Mouse (Mus musculus): ENCODE data around the gene Cd6.

Cd6 gene

DNA sequence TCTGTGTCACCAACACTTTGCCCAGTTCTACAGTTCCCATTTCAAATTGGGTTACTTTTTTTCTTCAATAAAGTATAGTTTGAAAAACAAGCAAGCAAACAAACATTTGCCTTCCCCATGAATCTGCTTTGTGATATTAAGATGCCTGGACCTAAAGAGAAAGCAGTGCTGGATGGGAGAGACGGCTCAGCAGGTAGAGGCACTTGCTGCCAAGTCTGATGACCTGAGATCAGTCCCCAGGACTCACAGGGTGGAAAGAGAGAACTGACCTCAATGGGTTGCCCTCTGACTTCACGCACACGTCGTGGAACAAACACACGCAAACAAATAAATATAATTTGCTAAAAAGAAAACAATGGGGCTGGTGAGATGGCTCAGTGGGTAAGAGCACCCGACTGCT, 28.0 kb downstream of the Cd6 start:
- DNase-seq (ENCODE audit: low spot score) = no peak

DNA sequence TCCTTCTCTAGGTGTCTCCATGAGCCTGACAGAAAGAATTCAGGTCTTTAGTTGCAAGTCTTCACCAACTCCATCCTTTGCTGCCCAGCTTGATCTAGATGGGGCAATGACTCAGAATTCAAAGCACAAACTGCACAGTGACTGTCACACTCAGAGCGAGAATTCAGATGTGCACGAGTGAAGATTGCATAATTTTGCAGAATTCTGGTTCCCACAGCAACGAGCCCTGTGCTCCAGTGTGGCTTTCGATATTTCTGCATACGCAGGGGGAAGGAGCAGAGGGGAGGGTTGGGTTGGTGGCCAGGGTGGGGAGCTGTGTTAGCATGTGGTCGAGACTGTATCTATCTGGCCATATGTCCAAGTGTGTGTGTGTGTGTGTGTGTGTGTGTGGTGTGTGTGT, 28.8 kb downstream of the Cd6 start:
- no peak for DNase-seq (ENCODE audit: low spot score)

DNA sequence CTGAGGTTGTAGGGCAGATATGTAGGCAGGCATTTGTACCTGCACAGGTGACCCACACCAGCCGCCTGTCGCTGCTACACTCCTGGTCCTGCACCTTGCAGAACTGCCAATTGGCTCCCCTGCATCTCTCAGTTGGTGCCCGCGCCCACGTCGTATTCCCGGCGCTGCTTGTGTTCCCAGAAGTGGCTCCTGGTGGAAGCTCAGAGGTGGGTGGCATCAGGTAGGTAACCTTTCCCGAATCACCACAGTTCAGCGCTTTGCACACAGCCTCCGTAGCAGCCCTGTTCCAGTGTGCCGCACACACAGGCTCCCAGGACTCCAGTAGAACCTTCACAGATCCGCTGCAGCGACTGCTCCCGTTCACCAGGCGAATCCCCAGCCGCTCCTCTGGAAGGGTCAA, 30.7 kb downstream of the Cd6 start:
- DNase-seq (ENCODE audit: low spot score) = no peak

DNA sequence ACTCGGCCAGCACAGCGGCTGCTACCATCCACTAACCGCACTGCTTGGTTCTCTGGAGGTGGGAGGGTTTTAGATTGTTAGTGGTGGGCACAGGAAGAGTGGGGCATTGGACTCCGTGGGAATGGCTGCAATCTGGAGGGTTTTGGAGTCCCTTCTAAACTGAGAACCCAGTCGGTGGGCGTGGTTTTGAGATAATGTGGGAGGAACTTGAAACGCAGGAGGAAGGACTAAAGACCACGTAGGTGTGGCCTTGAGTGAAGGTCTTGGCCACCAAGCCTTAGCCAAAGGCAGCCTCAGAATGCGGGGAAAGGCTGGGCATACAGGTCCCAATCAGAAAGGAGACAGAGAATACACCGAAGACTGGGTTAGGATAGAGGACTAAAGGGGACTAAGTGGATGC, 31.3 kb downstream of the Cd6 start:
- DNase-seq (ENCODE audit: low spot score) = no peak

DNA sequence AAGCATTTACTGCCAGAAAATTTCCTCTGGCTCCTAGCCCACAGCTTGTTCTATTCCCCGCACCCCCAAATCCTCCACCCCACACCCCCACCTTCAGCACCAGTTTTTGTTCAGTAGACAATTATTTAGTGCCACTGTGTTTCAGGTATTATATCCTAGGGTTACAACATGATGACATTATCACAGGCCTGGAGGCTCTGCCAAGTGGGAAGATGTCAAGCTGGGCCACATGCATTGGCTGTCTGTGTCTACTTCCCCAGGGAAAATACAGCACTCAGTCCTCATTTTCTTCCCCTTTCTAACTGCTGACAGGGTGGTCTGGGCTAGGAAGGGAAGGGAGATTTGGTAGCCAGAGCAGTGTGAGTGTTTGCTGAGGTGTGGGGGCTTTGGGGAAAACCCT, 34.9 kb downstream of the Cd6 start:
- no peak for DNase-seq (ENCODE audit: low spot score)

DNA sequence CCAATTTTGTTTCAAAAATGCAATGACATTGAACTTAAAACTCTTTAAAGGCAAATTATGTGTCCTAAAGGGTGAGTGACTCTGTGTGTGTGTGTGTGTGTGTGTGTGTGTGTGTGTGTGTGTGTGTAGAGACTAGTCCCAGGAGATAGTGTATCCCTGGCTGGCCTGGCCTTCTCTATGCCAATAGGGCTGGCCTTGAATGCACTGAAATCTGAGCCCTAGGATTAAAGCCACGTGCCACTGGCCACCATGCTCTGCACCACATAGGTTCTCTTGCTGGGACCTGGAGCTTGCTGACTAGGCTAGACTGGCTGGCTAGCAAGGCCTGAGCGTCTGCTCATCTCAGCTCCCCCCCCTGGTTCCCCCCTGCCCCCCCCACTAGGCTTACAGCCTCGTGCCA, 36.8 kb downstream of the Cd6 start:
- no peak for DNase-seq (ENCODE audit: low spot score)

DNA sequence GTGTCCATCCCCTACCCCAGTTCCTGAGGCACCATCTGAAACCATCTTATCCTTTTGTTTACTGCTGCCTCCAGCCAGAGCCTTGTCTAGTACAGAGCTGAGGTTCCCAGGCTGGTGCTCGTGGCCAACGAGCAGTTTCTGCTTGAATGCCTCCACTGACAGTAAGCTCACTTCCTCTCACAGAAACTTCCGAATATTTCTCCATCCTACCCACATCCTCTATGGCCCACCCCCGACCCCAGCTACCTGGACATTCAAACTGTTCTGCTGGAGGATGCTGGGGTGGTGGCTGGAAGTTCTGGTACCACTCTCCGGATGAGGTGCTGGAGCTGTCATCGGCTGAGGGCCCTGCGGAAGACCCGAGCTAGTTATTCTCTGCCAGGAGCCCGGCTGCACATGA, 39.5 kb downstream of the Cd6 start:
- DNase-seq (ENCODE audit: low spot score) = no peak

DNA sequence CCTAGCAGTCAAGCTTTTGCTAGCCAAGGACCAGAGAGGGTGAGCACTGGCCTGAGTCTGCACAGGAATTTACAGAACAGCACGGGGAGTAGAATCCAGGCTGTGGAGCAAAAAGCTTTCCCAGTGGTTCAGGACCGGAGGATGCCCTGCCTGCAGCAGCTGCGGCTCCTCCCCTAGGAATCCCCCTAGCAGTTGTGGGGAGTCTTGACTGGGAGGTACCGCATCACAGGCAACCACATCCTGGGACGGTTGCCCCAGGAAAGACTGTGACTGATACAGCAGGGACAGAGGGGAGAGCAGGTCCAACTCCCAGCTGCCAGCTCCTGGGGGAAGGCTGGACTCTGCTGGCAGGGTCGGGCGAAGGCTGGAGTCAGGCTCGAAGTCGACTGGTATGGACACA, 41.6 kb downstream of the Cd6 start:
- DNase-seq (ENCODE audit: low spot score) = no peak

DNA sequence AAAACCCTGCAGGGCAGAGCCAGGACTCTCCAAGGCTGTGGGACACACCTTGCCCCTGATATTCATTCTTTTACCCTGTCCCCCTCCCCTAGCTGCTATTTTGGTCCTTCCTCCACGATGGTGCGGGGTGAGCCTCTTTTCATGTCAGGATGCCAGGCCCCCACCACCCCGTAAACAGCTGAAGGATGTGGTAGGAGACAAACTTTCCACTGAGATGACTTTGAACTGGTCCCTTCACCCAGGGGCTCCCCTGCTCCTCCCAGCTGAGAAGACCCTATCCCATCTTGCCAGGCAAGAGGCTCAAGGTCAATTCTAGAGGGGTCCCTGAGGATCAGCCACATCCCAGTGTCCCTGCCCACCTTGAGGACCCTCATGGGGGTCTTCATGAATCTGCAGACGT, 42.5 kb downstream of the Cd6 start:
- no peak for DNase-seq (ENCODE audit: low spot score)

DNA sequence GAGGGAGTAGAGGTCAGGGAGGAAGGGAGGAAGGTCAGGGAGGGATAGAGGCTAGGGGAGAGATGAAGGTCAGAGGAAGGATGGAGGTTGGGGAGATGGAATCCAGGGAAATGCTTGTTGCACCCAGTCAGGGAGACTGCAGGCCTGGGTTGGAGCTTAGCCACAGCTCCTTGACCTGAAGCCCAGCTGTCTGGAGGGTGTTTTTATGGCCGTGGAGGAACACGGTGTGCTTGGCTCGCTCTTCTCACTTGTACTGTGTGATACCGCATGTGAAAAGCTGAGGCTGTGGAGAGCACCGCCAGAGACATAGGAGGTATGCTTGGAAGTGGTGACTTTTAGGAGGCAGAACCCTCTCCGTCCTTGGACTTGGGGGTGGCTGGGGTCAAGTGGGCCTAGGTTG, 43.1 kb downstream of the Cd6 start:
- DNase-seq (ENCODE audit: low spot score) = no peak

DNA sequence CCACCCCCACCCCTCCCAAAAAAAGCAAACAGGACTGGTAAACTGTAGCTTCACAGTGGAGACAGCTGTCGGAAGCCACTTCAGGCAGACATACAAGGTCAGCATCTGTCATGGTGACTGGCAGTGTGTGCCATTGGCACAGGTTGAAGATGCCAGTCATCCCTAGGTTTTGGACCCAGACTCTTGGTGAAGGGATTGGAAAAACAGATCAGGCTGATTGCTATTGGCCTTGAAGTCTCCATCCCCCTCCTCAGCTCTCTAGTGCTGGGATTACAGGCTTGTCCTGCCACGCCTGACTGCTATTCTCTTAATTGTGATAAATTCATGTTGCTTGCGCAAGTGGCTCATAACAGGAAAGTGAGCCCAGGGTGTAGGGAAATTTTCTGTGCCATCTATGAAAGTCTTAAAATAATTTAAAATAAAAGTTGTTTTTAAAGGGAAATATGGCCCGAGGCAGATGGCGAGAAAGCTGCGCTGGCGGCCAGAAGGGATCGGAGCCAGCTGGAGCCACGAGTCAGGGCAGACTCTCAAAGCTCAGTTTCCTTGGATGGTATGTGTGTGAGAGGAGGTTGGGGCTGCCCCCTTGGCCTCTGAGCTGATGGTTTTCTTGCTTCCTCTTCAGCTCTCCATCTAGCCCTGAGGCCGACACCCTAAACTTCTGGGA, 44.9 kb downstream of the Cd6 start:
- DNase-seq (ENCODE audit: low spot score) = no peak

DNA sequence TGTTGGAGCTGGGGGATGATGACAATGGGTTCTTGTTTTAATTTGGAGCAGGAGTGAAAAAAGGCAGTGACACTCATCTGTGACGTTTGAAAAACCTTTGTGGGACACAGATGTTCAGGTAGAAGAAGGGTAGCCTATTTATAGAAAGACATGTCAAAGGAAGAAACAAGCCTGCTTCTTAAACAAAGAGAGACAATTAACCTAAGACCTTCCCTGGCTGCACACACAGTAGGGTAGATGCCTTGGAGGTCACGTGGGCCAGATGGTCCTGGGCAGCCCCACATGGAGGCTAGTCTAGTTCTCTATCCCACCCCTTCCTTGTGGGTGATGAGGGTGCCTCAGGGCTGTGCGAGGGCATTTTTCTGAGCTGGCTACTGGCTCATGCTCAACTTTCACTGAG, 45.8 kb downstream of the Cd6 start:
- no peak for DNase-seq (ENCODE audit: low spot score)

DNA sequence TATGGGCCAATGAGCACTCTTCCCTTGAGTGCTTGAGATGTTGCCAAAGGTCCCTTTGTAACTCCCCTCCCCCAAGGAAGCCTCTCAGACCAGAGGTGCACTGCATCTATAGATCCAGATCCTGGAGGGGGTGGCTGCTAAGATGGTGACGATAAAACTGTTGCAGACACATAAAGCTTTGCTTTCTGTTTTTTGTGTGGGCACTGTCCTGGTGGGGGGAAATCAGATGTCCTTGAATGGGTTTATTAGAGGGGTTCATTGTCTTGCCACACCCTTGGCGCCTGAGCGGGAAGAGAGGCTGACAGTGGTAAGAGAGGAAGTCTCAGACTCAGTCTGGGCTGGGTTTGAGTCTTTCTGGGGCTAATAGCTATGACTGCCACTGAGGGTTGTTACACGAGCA, 46.7 kb downstream of the Cd6 start:
- no peak for DNase-seq (ENCODE audit: low spot score)

DNA sequence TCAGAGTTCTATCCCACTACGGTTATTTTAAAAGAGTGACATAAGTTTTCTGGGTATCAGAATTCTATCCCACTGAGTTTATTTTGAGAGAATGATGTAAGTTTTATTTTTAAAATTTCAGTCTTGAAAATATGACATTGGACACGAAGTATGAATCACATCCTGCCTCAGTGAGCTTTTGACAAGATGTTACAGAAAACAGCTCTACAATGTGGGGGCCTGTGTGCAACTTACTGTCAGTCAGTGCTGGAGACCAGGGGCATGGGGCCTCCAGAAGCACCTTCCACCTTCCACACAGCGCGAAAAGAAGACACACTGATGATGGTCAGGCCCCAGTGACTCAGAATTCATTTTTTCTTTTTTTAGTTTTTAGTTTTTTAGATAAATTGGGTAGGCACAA, 48.2 kb downstream of the Cd6 start:
- DNase-seq (ENCODE audit: low spot score) = no peak

DNA sequence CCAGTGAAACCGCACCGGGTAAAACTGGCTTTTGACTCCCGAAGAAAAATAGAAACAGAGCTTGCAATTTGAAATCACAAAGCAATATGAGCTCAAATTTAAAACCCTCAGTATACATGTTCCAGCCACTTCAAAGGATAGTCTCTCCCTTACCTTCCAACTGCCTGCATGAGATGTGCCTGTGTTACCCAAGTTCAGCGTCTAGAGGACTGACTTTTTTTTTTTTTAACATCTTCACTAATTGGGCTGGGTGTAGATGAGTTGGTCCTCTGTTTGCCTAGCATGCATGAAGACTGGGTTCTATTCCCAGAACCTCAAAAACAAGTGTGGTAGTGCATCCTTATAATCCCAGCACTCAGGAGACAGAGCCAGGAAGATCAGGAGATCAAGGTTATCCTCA, 53.0 kb downstream of the Cd6 start:
- no peak for DNase-seq (ENCODE audit: low spot score)

DNA sequence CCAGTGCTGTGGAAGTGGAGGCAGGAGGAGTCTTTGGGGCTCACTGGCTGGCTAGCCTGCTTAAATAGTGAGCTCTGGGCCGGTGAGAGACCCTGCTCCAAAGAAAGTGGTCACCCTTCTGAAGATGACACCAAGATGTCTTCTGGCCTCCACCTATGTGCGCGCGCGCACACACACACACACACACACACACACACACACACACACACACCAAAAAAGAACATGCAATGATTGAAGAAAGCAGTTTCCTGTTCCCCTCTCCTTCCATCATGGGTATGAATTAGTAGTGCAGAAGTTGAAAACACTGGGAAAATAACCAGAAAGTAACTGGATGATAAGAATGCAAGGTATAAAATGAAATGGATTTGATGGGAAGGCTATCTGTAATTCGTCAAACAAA, 55.7 kb downstream of the Cd6 start:
- DNase-seq (ENCODE audit: low spot score) = no peak

DNA sequence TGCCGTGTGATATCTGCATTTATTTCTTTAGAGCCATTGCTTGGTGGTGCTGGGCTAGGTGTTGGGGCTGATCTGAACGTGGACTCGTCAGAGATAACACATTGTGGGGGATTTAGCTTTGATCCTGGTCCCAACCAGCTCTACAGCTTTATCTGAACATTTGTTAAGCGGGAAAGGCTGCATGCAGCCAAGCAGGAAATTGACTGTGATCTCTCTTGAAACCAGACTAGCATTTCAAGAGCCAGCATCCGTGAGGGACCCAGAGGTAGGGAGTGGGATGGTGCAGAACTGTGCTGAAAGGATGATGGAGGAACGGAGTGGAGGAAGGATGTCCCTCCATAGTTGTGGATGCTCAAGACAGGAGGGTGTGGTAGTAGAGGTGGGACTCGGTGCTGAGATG, 56.5 kb downstream of the Cd6 start:
- DNase-seq (ENCODE audit: low spot score) = no peak

DNA sequence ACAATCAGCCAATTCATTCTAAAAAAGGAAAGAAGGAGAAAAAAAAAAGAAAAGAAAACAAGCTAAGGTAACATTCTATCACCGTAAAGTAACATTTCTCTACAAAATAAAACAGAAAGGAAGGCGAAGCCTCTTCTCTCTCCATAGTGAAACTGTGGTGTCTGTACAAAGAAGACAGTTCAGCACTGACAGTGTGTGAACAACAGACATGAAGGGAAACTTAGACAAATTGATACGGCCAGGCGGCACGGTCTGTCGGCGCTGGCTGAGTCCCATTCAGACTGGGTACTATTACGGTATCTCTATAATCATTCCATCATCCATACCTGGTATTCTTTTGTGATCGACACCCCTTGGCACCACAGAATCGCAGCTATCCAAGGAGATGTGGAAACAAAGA, 57.0 kb downstream of the Cd6 start:
- DNase-seq (ENCODE audit: low spot score) = no peak

DNA sequence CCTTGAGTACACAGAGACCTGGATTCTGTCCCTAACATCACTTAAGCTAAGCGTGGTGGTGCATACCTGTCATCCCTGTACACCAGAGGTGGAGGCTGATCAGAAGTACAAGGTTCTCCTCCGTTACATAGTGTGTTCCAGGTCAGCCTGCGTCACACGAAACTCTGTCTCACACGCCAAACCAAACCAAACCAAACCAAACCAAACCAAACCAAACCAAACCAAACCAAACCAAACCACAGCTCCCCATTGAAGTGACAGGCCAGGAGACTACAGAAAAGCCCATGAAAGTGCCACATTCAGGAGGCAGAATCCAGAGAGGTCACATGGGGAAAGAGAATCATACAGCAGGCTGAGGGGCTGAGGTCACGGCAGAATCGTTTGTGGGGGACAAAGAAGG, 57.9 kb downstream of the Cd6 start:
- DNase-seq (ENCODE audit: low spot score) = no peak

DNA sequence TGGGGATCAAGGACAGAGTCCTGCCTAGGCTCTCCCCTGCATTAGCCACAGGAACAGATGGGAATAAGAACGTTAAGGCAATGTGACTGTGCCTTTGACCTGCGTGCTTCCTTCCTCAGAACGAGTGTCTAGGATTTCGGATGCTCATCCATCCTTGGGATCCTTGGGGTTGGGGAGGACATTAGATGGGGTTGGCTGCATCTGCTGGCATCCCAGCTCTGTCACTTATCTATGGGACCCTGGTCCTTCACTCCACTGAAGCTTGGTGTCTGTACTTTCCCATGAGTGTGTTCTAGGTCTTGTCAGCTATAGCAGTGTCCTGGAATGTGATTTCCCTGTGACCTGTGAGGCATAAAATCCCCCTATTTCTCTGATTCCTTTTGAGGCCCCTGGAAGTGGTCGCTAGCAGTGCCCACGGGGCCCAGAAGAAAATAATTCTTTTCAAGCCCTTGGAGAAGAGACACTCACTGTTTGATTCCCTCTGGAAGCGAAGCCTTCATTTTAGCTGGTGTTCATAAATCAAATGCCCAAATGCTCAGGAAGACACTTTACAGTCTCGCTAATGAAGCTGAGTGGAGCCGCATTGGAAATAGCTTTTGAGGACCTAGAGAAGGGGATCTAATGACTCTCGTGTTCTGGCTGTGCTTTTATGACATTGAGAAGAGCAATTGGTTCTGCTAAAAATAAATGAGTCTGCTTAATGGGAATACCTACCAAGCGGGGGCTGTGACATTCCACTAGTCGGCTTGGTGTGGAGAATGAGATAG, 60.2 kb downstream of the Cd6 start:
- no peak for DNase-seq (ENCODE audit: low spot score)

DNA sequence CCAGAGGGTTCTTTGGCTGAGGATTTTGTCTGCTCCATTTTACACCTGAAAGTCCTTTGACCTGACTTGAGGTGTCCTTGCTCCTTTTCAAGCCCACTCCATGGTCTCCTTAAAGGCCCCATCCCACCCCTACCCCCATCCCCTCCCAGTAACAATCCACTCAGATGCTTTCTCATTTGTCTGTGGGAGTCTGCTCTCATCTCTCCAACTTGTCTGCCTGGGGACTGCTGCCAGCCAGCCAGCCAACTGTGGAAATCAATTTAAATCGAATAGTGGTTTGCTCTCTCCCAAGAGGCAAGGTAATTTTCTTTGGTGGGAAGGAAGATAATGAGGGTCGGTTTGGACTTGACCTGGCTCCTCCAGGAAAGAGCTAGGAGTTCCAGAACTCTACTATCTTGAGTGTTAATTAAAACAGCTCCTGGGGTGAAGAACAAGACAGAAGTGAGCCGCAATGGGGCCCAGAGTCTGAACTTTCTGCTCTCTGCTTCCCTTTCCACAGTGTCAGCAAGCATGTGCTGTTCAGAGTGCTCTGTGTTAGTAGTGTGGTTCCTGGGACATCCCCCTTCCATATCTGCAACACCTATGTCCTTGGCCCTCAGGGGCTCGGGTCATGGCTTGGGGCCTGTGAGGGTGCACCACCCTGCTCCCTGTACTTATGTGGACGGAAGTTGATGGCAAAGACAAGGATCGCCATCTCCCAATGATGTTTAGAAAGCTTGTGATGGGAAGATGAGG, 61.0 kb downstream of the Cd6 start:
- no peak for DNase-seq (ENCODE audit: low spot score)

DNA sequence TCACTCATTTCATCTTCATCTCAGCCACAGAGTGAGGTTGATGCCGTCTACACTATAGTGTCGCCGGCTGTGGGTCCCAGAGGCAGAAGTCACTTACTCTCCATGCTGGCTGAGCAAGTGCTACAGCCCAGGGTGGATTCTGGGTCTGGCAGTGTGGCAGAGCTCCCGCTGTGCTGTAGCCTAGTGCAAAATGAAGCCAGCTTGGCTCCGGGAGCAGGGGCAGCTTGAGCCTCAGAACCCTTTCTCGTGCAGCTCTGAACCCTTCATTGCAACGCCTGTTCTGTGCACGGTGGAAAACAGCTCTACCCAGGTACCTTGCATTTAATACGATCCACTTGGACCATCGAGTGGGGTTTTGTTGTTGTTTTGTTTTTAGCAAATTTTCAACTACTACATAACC, 62.2 kb downstream of the Cd6 start:
- DNase-seq (ENCODE audit: low spot score) = no peak

DNA sequence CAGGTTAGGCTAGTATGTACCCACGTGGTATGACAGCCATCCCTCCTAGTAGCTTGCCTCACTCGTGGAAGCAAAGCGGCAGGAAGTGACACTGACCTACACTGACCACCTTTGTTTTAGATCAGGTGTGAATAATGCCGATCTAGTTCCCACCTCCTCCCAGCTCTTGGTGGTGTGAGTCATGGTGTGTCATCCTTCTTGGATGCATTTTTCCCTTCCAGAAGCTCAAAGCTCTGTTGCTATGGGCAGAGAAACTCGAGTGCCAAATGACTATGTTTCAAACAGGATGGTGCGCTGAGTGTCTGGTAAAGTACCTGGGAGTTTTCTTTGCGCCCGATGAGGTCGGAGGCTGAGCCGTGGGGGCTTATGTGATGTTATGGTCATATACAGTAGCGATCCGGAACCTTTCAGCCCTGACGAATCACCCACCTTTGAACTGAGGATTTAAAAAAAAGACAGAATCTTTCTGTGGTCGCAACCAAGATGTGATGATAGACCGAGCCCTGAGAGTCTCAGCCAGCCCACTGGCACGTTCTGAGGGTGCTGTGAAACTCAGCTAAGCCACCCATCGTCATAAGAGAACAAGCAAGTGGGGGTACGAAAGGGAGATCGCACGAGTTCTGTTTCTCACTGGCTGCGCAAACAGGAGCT, 66.4 kb downstream of the Cd6 start:
- no peak for DNase-seq (ENCODE audit: low spot score)
